Mouse (Mus musculus) CD4-positive, CD25-positive, alpha-beta regulatory T cell, adult 4 months (primary cell): ENCODE results near the gene Ppp1r9a. TPM values are rescaled to one million over a fixed set of nuclear protein-coding genes. Genes with fewer than 3 reads are reported as not detected.

Source experiments
- polyA plus RNA-seq, 2 experiments: library from polyadenylated mRNA; unstranded; fragments of 100-300 nt; shearing (Covaris generic); gene quantifications; one replicate each; pipeline ENCODE4 v1.2.1; 2017

Gene Ppp1r9a
- polyA plus RNA-seq, 2 experiments from 2014 or later: 0.04 TPM; not detected in 1

Other genes starting within 250 kb of the Ppp1r9a start
- gene Sgce, start 155.7 kb upstream of the Ppp1r9a start, polyA plus RNA-seq: under 1 TPM in 1 of 2 experiments, not detected in 1; 0.15 TPM
- gene Peg10, start 155.6 kb upstream of the Ppp1r9a start, polyA plus RNA-seq: not detected